Mouse (Mus musculus) myocyte (in vitro differentiated cells): Measurements from ENCODE around the gene Slc35d1. TPM values are rescaled to one million over a fixed set of nuclear protein-coding genes. Genes with fewer than 3 reads are reported as not detected.
A peak's percentile ranks its signal among the peaks of the same experiment; 100 is the strongest.

Experiments used
- H3K27me3 ChIP-seq: one replicate; pipeline ENCODE4 v1.6.1; 2011; ENCODE audit not compliant: control insufficient read depth, insufficient read depth, insufficient read length
- H3K36me3 ChIP-seq: one replicate; pipeline ENCODE4 v1.6.1; 2011; ENCODE audit not compliant: control insufficient read depth, insufficient read depth
- H3K4me2 ChIP-seq: one replicate; pipeline ENCODE4 v1.6.1; 2011; ENCODE audit warnings: low read depth, control low read depth
- H3K4me3 ChIP-seq: one replicate; pipeline ENCODE4 v1.5.1; 2011; ENCODE audit warnings: mild to moderate bottlenecking, control low read depth, moderate library complexity
- H3K79me2 ChIP-seq: one replicate; pipeline ENCODE4 v1.6.1; 2011; ENCODE audit not compliant: control insufficient read depth, insufficient read depth
- H3ac ChIP-seq: one replicate; pipeline ENCODE4 v1.6.1; 2011; ENCODE audit not compliant: control insufficient read depth, insufficient read length
- CEBPB ChIP-seq: IDR thresholded peaks from 2 replicates; pipeline ENCODE4 v1.6.1; 2011; ENCODE audit warnings: mild to moderate bottlenecking, moderate library complexity; ENCODE audit not compliant: poor library complexity, insufficient read depth, severe bottlenecking
- E2F4 ChIP-seq: IDR thresholded peaks from one replicate; pipeline ENCODE4 v1.6.1; 2011; ENCODE audit warnings: mild to moderate bottlenecking, control low read depth, moderate library complexity; ENCODE audit not compliant: insufficient read depth
- MAX ChIP-seq: IDR thresholded peaks from one replicate; pipeline ENCODE4 v1.6.1; 2011; ENCODE audit warnings: low read depth, mild to moderate bottlenecking, control low read depth
- MYOD1 ChIP-seq, 3 experiments: IDR thresholded peaks; one replicate each; pipeline ENCODE4 v1.6.1; 2011; ENCODE audit warnings: control low read depth in 2 of 3, low read depth in 2 of 3, mild to moderate bottlenecking in 2 of 3, moderate library complexity in 1 of 3; ENCODE audit not compliant: insufficient read length in 2 of 3, control insufficient read depth in 1 of 3
- MYOG ChIP-seq, 3 experiments: IDR thresholded peaks; one replicate each; pipeline ENCODE4 v1.6.1; 2011; ENCODE audit warnings: control low read depth in 2 of 3, low read depth in 2 of 3, mild to moderate bottlenecking in 2 of 3; ENCODE audit not compliant: insufficient read length in 2 of 3, control insufficient read depth in 1 of 3, insufficient read depth in 1 of 3
- POLR2A ChIP-seq: IDR thresholded peaks from one replicate; pipeline ENCODE4 v1.6.1; 2011; ENCODE audit warnings: low read depth, mild to moderate bottlenecking, control low read depth, moderate library complexity; ENCODE audit not compliant: insufficient read length
- POLR2AphosphoS2 ChIP-seq: IDR thresholded peaks from one replicate; pipeline ENCODE4 v1.6.1; 2011; ENCODE audit warnings: low read depth, control low read depth; ENCODE audit not compliant: insufficient read length
- REST ChIP-seq: IDR thresholded peaks from one replicate; pipeline ENCODE4 v1.6.1; 2011; ENCODE audit warnings: mild to moderate bottlenecking, control low read depth, moderate library complexity; ENCODE audit not compliant: insufficient read depth, insufficient read length
- SRF ChIP-seq: IDR thresholded peaks from one replicate; pipeline ENCODE4 v1.6.1; 2011; ENCODE audit warnings: low read depth; ENCODE audit not compliant: control insufficient read depth, insufficient read length
- TCF12 ChIP-seq: IDR thresholded peaks from one replicate; pipeline ENCODE4 v1.6.1; 2011; ENCODE audit warnings: mild to moderate bottlenecking, control low read depth; ENCODE audit not compliant: poor library complexity, insufficient read depth, severe bottlenecking
- TCF3 ChIP-seq: IDR thresholded peaks from one replicate; pipeline ENCODE4 v1.6.1; 2011; ENCODE audit warnings: low read depth, control low read depth; ENCODE audit not compliant: insufficient read length
- USF1 ChIP-seq: IDR thresholded peaks from one replicate; pipeline ENCODE4 v1.6.1; 2011; ENCODE audit warnings: low read depth, mild to moderate bottlenecking, control low read depth, moderate library complexity
- polyA plus RNA-seq: library from polyadenylated mRNA; unstranded; fragments of >200 nt; fragmentation: generic; extraction: Trizol; gene quantifications from one replicate; pipeline ENCODE4 v1.2.1, GENCODE M21; 2012; ENCODE audit warnings: missing spikeins

Gene Slc35d1
- 4.2 TPM for polyA plus RNA-seq

DNA sequence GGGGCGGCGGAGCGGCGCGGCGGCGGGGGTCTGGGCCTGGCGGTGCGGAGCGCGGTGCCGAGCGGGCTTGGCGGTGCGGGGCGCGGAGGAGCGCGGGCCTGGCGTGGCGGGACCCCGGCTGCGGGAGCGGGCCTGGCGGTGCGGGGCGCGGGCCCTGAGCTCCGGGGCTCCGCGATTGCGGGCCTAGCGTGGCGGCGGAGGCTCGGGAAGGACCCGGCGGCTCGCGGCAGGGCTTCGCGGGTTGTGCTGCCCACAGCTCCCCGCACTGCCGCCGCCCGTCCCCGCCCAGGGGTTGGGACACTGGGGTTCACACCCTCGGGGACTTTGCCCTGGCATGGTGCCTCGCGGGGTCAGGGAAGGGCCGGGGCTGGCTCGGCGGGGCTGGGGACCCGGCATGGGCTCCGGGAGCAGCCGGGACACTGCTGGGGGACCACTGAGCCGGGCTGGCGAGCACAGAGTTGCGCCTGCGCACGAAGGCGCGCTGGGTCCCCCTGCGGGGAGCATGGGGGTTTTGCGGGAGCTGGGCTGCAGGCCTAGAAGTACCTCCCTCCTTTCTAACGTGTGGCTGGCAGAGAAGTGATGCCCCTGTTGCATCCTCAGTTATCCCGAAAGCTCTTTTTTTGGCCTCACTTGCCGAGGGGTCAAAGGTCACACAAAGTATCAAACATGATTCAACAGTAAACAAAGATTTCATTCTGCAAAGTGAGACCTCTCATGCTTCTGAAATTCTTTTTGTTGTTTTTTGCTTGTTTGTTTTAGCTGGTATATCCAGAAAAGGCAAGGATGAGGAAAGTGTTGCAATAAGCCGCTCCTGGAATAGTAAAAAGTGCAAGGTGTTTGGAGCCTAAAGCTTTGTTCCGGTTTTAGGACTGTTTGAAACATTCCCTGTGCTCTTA, at the start of gene Slc35d1:
Slc35d1 (minus strand) TSS at position 240 of the 896 bp plus-strand sequence.
- peak within 1 kb of the TSS; percentile 62 for H3ac ChIP-seq
- no peaks in the 10 kb centered on the region for H3K27me3 ChIP-seq
- peak within 1 kb of the TSS; percentile 62 for H3K4me3 ChIP-seq
- H3K4me2 ChIP-seq: peak within 1 kb of the TSS; percentile 99
- TF ChIP-seq MYOD1 (IDR thresholded peaks at IDR 0.05; ENCODE audit: control insufficient read depth in 1 of 3, insufficient read length in 2 of 3, low read depth in 2 of 3) (peak in 1 of 3 experiments; percentile 23), MAX (no peak), SRF (no peak), MYOG (IDR thresholded peaks at IDR 0.05; ENCODE audit: control insufficient read depth in 1 of 3, insufficient read depth in 1 of 3, insufficient read length in 2 of 3, low read depth in 2 of 3) (peak in 1 of 3 experiments; percentile 11), POLR2A (peak; percentile 58), TCF3 (peak; percentile 18), CEBPB (0 out of 2 replicates have a peak, but pooled peaks have one; percentile 10)
- H3K36me3 ChIP-seq: no peaks in the 10 kb centered on the region
- peaks cover 14% of the 10 kb centered on the region for H3K79me2 ChIP-seq

DNA sequence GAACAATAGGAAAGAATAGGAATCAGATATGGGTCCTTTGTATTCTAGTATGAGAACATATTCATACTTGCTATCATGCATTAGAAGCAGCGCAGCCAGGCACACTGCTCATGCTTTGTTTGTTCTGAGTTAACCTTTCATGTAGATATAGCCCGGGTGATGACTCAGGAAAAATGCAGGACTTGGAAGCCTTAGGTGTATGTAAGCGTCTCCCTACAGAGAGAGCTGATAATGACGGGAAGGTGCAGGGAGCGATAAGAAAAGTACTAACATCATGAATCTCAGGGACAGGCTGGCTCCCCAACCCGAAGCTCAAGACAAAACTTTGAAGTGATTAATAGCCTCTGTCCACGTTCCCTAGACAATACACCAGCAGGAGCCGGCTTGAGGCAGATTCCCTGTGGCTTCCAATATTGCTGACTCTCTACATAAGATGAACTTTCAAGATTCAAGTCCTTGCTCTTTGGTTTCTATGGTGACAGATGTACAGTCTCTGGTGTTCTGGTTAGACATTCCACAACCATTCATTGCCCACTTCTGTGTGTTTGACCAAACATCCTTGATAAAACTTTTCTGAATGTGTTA, 48.9 kb upstream of the Slc35d1 start:
- H3K36me3 ChIP-seq: no peaks in the 10 kb centered on the region
- no peak overlapping the region for H3K4me3 ChIP-seq
- no peak overlapping the region for H3ac ChIP-seq
- TF ChIP-seq CEBPB (no peak), USF1 (no peak), TCF12 (no peak), E2F4 (no peak), MYOG (IDR thresholded peaks at IDR 0.05; ENCODE audit: control insufficient read depth in 1 of 3, insufficient read depth in 1 of 3, insufficient read length in 2 of 3, low read depth in 2 of 3) (no peak), POLR2AphosphoS2 (no peak)
- peak overlapping the region; percentile 13 for H3K4me2 ChIP-seq
- H3K79me2 ChIP-seq: no peaks in the 10 kb centered on the region
- H3K27me3 ChIP-seq: no peaks in the 10 kb centered on the region

DNA sequence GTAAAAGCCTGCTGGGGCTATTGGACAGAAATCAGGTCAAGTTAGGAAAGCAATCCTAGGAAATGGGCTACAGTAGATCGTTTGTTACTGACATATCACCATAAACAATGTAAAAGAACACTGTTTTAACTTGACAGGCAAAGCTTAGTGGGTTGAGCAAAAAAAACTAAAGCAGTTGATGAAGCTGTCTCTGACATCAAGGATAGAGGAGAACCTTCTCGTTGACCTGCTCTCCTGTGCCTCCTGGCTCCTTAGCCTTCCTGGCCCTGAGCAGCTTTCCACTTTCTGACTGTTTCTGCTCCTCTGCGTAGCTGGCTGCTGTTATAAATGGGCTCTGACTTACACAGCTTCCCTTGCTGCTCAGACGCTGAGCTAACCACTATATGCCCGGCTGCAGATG, 48.4 kb upstream of the Slc35d1 start:
- H3K4me3 ChIP-seq: no peak overlapping the region
- no peak overlapping the region for H3ac ChIP-seq
- H3K79me2 ChIP-seq: no peaks in the 10 kb centered on the region
- H3K27me3 ChIP-seq: no peaks in the 10 kb centered on the region
- TF ChIP-seq TCF12 (no peak), TCF3 (no peak), E2F4 (no peak), MAX (no peak), CEBPB (no peak), POLR2AphosphoS2 (no peak), MYOG (IDR thresholded peaks at IDR 0.05; ENCODE audit: control insufficient read depth in 1 of 3, insufficient read depth in 1 of 3, insufficient read length in 2 of 3, low read depth in 2 of 3) (no peak), POLR2A (no peak), USF1 (no peak), MYOD1 (IDR thresholded peaks at IDR 0.05; ENCODE audit: control insufficient read depth in 1 of 3, insufficient read length in 2 of 3, low read depth in 2 of 3) (no peak), REST (no peak), SRF (no peak)
- H3K4me2 ChIP-seq: no peak overlapping the region
- H3K36me3 ChIP-seq: no peaks in the 10 kb centered on the region

DNA sequence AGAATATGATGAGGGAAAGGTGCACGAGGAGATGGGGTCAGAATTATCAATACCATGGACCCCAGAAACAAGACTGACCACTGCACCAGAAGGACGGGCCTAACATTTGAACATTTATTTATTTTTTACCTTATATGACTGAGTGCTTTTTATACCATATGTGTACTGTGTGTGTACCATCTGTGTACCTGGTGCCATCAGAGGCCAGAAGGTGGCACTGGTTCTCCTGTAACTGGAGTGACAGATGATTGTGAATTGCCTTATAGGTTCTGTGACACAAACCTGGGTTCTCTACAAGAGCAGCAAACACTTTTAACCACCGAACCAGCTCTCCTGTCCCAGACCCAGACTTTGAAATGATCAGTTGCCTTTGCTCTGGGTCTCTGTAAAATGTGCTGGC, 43.9 kb upstream of the Slc35d1 start:
- Histone ChIP-seq H3K36me3 (no peaks in the 10 kb centered on the region), H3K27me3 (no peaks in the 10 kb centered on the region), H3ac (no peak overlapping the region), H3K4me3 (no peak overlapping the region), H3K4me2 (no peak overlapping the region), H3K79me2 (no peaks in the 10 kb centered on the region)
- TF ChIP-seq CEBPB (no peak), POLR2A (no peak), TCF3 (no peak), MAX (no peak), MYOG (IDR thresholded peaks at IDR 0.05; ENCODE audit: control insufficient read depth in 1 of 3, insufficient read depth in 1 of 3, insufficient read length in 2 of 3, low read depth in 2 of 3) (no peak), REST (no peak), MYOD1 (IDR thresholded peaks at IDR 0.05; ENCODE audit: control insufficient read depth in 1 of 3, insufficient read length in 2 of 3, low read depth in 2 of 3) (no peak)
